Mouse (Mus musculus): ENCODE data around the gene 1810065E05Rik.

- no peak for TF ChIP-seq ZC3H11A (IDR thresholded peaks at IDR 0.05; ENCODE audit: borderline replicate concordance, low read depth, low read length)
- TF ChIP-seq ZNF384 (IDR thresholded peaks at IDR 0.05; ENCODE audit: low read depth, low read length), result no peak
- no peak for TF ChIP-seq MAFK (IDR thresholded peaks at IDR 0.05; ENCODE audit: insufficient read depth, low read depth, low read length)
- no peak for TF ChIP-seq CHD2 (IDR thresholded peaks at IDR 0.05; ENCODE audit: low read depth, low read length)
- no peak for TF ChIP-seq HCFC1 (IDR thresholded peaks at IDR 0.05; ENCODE audit: borderline replicate concordance, insufficient read depth, low read length)
Measured at GRCm38 (mm10) chr11:58420815-58421214, at the start of gene 1810065E05Rik.

Data from ES-E14 (cell line).